Mouse (Mus musculus) cortical plate, adult 2 months (tissue): ENCODE data around the gene Tln1. TPM values are rescaled to one million over a fixed set of nuclear protein-coding genes. Genes with fewer than 3 reads are reported as not detected.

Experiments
- H3K27ac ChIP-seq: fragments of 200-500 bp; 2 replicates; pipeline ENCODE4 v1.5.1; 2012; ENCODE audit warnings: low read length, control low read depth, inconsistent platforms; ENCODE audit not compliant: insufficient read depth
- H3K4me1 ChIP-seq: fragments of 200-500 bp; 2 replicates; pipeline ENCODE4 v1.6.1; 2011; ENCODE audit warnings: low read length; ENCODE audit not compliant: control insufficient read depth, insufficient read depth
- H3K4me3 ChIP-seq: fragments of 200-500 bp; 2 replicates; pipeline ENCODE4 v1.5.1; 2011; ENCODE audit warnings: mild to moderate bottlenecking, low read length, control low read depth; ENCODE audit not compliant: insufficient read depth
- CTCF ChIP-seq: fragments of 200-500 bp; IDR thresholded peaks from 2 replicates; pipeline ENCODE4 v1.5.1; 2011; ENCODE audit warnings: mild to moderate bottlenecking, control low read depth, low read length; ENCODE audit not compliant: insufficient read depth; ENCODE audit errors: extremely low read depth
- POLR2A ChIP-seq: fragments of 200-500 bp; IDR thresholded peaks from 2 replicates; pipeline ENCODE4 v1.6.1; 2011; ENCODE audit warnings: mild to moderate bottlenecking, low read length, control low read depth; ENCODE audit not compliant: insufficient read depth; ENCODE audit errors: extremely low read depth
- polyA plus RNA-seq: library from polyadenylated mRNA; depleted of rRNA; stranded (reverse); fragments of >200 nt; gene quantifications from 2 replicates; pipeline ENCODE4 v1.2.3, GENCODE M21; 2012; rRNA removed

The Tln1 gene
- polyA plus RNA-seq, 1 experiment = 44.3 TPM

- Histone ChIP-seq H3K4me3 (no peak within 1 kb of the TSS), H3K27ac (no peak within 1 kb of the TSS), H3K4me1 (no peaks in the 10 kb centered on the region)
- TF ChIP-seq CTCF = no peak
- TF ChIP-seq POLR2A = no peak
Observed at GRCm38 (mm10) chr4:43483535-43484091, 78.9 kb downstream of the Tln1 start, which contains the start of gene Sit1. Gene Sit1, minus strand, starts transcription at chr4:43483734.

DNA sequence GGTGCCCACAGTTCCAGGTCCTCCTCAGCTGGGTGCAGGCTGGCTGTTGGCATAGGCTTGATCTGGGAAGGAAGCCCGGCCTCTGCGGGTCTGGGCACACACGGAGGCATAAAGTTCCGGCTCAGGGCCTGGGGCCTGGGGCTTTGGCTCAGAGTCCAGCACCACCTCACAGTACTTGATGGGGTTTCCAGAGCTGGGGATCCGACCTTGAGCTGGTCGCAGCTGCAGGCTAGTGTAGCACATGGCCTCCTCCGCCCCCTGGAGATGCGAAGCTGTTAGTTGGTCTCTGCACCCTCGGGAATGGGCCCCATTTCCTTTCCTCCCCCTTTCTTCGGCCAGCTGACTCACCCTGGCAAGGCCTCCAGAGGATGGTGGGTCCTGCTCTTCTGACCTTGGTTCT, 79.9 kb downstream of the Tln1 start:
- Histone ChIP-seq H3K27ac (no peak overlapping the region), H3K4me1 (no peaks in the 10 kb centered on the region), H3K4me3 (no peak overlapping the region)
- no peak for TF ChIP-seq POLR2A
- TF ChIP-seq CTCF = no peak

- H3K4me1 ChIP-seq = no peaks in the 10 kb centered on the region
- TF ChIP-seq CTCF (no peak), POLR2A (no peak)
- H3K4me3 ChIP-seq = no peak overlapping the region
Observed at GRCm38 (mm10) chr4:43481894-43482456, 80.5 kb downstream of the Tln1 start.

More at GRCm38 (mm10) chr4:43481894-43482456, 80.5 kb downstream of the Tln1 start:
- no peak overlapping the region for H3K27ac ChIP-seq

Other genes with a start within 250 kb of the Tln1 start
- 50.6 and 53.8 TPM in 2 replicates for gene Rusc2, start 180.7 kb downstream of the Tln1 start, polyA plus RNA-seq
- 1.8 and 1.9 TPM in 2 replicates for gene Fam166b, start 133.6 kb downstream of the Tln1 start, polyA plus RNA-seq
- gene Tesk1, start 120.8 kb downstream of the Tln1 start, polyA plus RNA-seq = 77.0 and 78.5 TPM in 2 replicates
- 1.0 and 1.8 TPM in 2 replicates for gene Cd72, start 108.1 kb downstream of the Tln1 start, polyA plus RNA-seq
- 0.08 TPM in 1 of 2 replicates, not detected in the other for gene Sit1, start 79.0 kb downstream of the Tln1 start, polyA plus RNA-seq
- gene Ccdc107, start 69.8 kb downstream of the Tln1 start, polyA plus RNA-seq = 75.7 and 82.6 TPM in 2 replicates
- 0.55 and 2.7 TPM in 2 replicates for gene Arhgef39, start 63.0 kb downstream of the Tln1 start, polyA plus RNA-seq
- gene Car9, start 55.7 kb downstream of the Tln1 start, polyA plus RNA-seq = 0.32 and 0.61 TPM in 2 replicates
- gene Tpm2, start 38.9 kb downstream of the Tln1 start, polyA plus RNA-seq = 10.4 and 12.5 TPM in 2 replicates
- gene Creb3, start 359 bp downstream of the Tln1 start, polyA plus RNA-seq = 61.8 and 65.9 TPM in 2 replicates
- gene Rgp1, start 16.0 kb upstream of the Tln1 start, polyA plus RNA-seq = 35.7 and 38.8 TPM in 2 replicates
- 96.7 and 105 TPM in 2 replicates for gene Gba2, start 16.2 kb upstream of the Tln1 start, polyA plus RNA-seq
- gene Msmp, start 21.8 kb upstream of the Tln1 start, polyA plus RNA-seq = 0.15 and 0.34 TPM in 2 replicates
- gene Npr2, start 69.2 kb upstream of the Tln1 start, polyA plus RNA-seq = 115 and 129 TPM in 2 replicates
- 2.3 and 2.6 TPM in 2 replicates for gene Spag8, start 90.9 kb upstream of the Tln1 start, polyA plus RNA-seq
- gene Hint2, start 93.8 kb upstream of the Tln1 start, polyA plus RNA-seq = 81.7 and 84.5 TPM in 2 replicates
- gene Tmem8b, start 106.3 kb upstream of the Tln1 start, polyA plus RNA-seq = 36.2 and 36.6 TPM in 2 replicates
- 1.0 TPM in 2 replicates for gene Fam221b, start 106.5 kb upstream of the Tln1 start, polyA plus RNA-seq
- not detected in 2 replicates for gene Olfr70, start 138.1 kb upstream of the Tln1 start, polyA plus RNA-seq
- gene Olfr71, start 147.6 kb upstream of the Tln1 start, polyA plus RNA-seq = not detected in 2 replicates
- gene Hrct1, start 164.5 kb upstream of the Tln1 start, polyA plus RNA-seq = 1.8 and 2.3 TPM in 2 replicates
- gene Spaar, start 167.3 kb upstream of the Tln1 start, polyA plus RNA-seq = 0.89 and 1.1 TPM in 2 replicates
- gene Olfr159, start 208.3 kb upstream of the Tln1 start, polyA plus RNA-seq = 0.11 TPM in 1 of 2 replicates, not detected in the other